Mouse (Mus musculus): ENCODE measurements at regions not wholly inside any gene's neighbourhood (a gene's known extent, or its start where the extent isn't known, plus 50 kb on each side); places are given as distances from the start of the nearest gene placed in this dataset.

DNA sequence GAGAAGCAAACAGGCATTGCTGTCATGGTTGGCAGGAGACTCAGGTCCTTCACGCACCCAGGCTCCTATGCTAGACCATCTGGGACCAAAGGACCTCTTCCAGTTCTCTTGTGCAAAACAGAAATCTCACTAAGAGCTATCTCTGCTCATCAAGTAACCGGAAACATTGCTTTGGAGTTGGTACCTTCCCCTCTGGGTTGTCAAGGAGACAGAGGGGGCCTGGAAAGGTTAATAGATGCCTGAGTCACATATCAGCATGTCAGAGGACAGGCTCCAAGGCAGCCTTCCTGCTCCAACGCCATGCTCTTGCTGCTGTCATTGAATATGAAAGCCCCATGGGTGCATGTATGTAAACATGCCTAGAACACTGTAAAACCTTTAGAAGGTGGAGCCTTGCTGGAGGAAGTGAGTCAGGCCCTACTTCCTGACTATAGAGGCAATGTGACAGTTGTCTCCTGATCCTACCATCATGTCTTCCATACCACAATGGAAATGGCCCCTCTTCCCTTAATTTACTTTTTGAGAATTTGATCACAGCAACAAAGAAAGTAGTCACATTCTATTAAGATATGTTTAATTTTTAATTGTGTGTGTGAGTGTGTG lies 103.8 kb downstream of the Hlx start:
- no peaks in the 10 kb centered on the region for H3K27me3 ChIP-seq (ENCODE audit: control insufficient read depth, insufficient read depth, low read length, poor library complexity, severe bottlenecking)
- peaks cover 3% of the 10 kb centered on the region for H3K4me1 ChIP-seq (ENCODE audit: control insufficient read depth, insufficient read depth, low read length)
- no peak overlapping the region for H3K4me3 ChIP-seq (ENCODE audit: low read depth, low read length)
- TF ChIP-seq EP300 (IDR thresholded peaks at IDR 0.05; ENCODE audit: insufficient read depth, low read depth, low read length): no peak
- no peak for TF ChIP-seq CTCF (IDR thresholded peaks at IDR 0.05; ENCODE audit: low read depth, low read length)
- no peak for TF ChIP-seq POLR2A (IDR thresholded peaks at IDR 0.05; ENCODE audit: insufficient read depth, low read length)
- H3K9ac ChIP-seq (ENCODE audit: low read depth, poor library complexity, severe bottlenecking): no peak overlapping the region
- H3K36me3 ChIP-seq (ENCODE audit: control insufficient read depth, insufficient read depth, low read length, poor library complexity, severe bottlenecking): no peaks in the 10 kb centered on the region
- H3K27ac ChIP-seq (ENCODE audit: insufficient read depth, low read length): no peak overlapping the region
- no peaks in the 10 kb centered on the region for H3K9me3 ChIP-seq (replicated peaks; ENCODE audit: control insufficient read depth, insufficient read depth, low read length, poor library complexity, severe bottlenecking)

- H3K27ac ChIP-seq (ENCODE audit: insufficient read depth, low read length): no peak overlapping the region
- H3K27me3 ChIP-seq (ENCODE audit: control insufficient read depth, insufficient read depth, low read length, poor library complexity, severe bottlenecking): no peaks in the 10 kb centered on the region
- no peaks in the 10 kb centered on the region for H3K36me3 ChIP-seq (ENCODE audit: control insufficient read depth, insufficient read depth, low read length, poor library complexity, severe bottlenecking)
- H3K4me3 ChIP-seq (ENCODE audit: low read depth, low read length): no peak overlapping the region
- no peaks in the 10 kb centered on the region for H3K9me3 ChIP-seq (replicated peaks; ENCODE audit: control insufficient read depth, insufficient read depth, low read length, poor library complexity, severe bottlenecking)
- H3K9ac ChIP-seq (ENCODE audit: low read depth, poor library complexity, severe bottlenecking): no peak overlapping the region
- TF ChIP-seq EP300 (IDR thresholded peaks at IDR 0.05; ENCODE audit: insufficient read depth, low read depth, low read length): no peak
- TF ChIP-seq CTCF (IDR thresholded peaks at IDR 0.05; ENCODE audit: low read depth, low read length): no peak
- no peak for TF ChIP-seq POLR2A (IDR thresholded peaks at IDR 0.05; ENCODE audit: insufficient read depth, low read length)
- no peaks in the 10 kb centered on the region for H3K4me1 ChIP-seq (ENCODE audit: control insufficient read depth, insufficient read depth, low read length)
Observed at GRCm38 (mm10) chr1:184622462-184622861, 110.0 kb downstream of the Hlx start.

DNA sequence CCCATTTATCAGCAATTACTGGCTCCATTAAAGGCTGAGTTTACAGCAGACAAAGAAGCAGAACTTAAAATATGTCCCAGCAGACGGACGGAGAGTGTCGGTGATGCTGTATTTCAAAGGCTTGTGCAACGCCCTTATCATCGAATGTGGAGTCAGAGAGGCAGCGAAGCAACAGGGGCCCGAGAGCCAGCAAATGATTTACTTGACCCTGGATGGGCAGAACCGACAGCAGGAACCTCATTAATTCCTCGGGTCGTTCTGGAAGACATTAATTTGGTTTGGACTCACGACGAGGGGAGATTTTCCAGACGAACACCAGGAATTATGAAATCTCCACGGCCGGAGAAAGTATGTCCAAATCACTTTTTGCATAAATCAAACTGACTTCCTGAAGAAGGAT lies 110.5 kb downstream of the Hlx start:
- Histone ChIP-seq H3K27me3 (ENCODE audit: control insufficient read depth, insufficient read depth, low read length, poor library complexity, severe bottlenecking) (no peaks in the 10 kb centered on the region), H3K27ac (ENCODE audit: insufficient read depth, low read length) (no peak overlapping the region), H3K9ac (ENCODE audit: low read depth, poor library complexity, severe bottlenecking) (no peak overlapping the region), H3K4me1 (ENCODE audit: control insufficient read depth, insufficient read depth, low read length) (no peaks in the 10 kb centered on the region), H3K36me3 (ENCODE audit: control insufficient read depth, insufficient read depth, low read length, poor library complexity, severe bottlenecking) (no peaks in the 10 kb centered on the region), H3K4me3 (ENCODE audit: low read depth, low read length) (no peak overlapping the region), H3K9me3 (replicated peaks; ENCODE audit: control insufficient read depth, insufficient read depth, low read length, poor library complexity, severe bottlenecking) (no peaks in the 10 kb centered on the region)
- TF ChIP-seq EP300 (IDR thresholded peaks at IDR 0.05; ENCODE audit: insufficient read depth, low read depth, low read length) (no peak), CTCF (IDR thresholded peaks at IDR 0.05; ENCODE audit: low read depth, low read length) (no peak), POLR2A (IDR thresholded peaks at IDR 0.05; ENCODE audit: insufficient read depth, low read length) (no peak)

- Histone ChIP-seq H3K36me3 (ENCODE audit: control insufficient read depth, insufficient read depth, low read length, poor library complexity, severe bottlenecking) (no peaks in the 10 kb centered on the region), H3K4me1 (ENCODE audit: control insufficient read depth, insufficient read depth, low read length) (no peaks in the 10 kb centered on the region), H3K27me3 (ENCODE audit: control insufficient read depth, insufficient read depth, low read length, poor library complexity, severe bottlenecking) (no peaks in the 10 kb centered on the region), H3K9ac (ENCODE audit: low read depth, poor library complexity, severe bottlenecking) (no peak overlapping the region), H3K27ac (ENCODE audit: insufficient read depth, low read length) (no peak overlapping the region), H3K9me3 (replicated peaks; ENCODE audit: control insufficient read depth, insufficient read depth, low read length, poor library complexity, severe bottlenecking) (no peaks in the 10 kb centered on the region), H3K4me3 (ENCODE audit: low read depth, low read length) (no peak overlapping the region)
- TF ChIP-seq EP300 (IDR thresholded peaks at IDR 0.05; ENCODE audit: insufficient read depth, low read depth, low read length): no peak
- no peak for TF ChIP-seq CTCF (IDR thresholded peaks at IDR 0.05; ENCODE audit: low read depth, low read length)
- no peak for TF ChIP-seq POLR2A (IDR thresholded peaks at IDR 0.05; ENCODE audit: insufficient read depth, low read length)
Observed at GRCm38 (mm10) chr1:184617853-184618454, 114.5 kb downstream of the Hlx start.

GRCm38 (mm10) chr1:184615991-184616390 lies 116.4 kb downstream of the Hlx start:
- Histone ChIP-seq H3K4me1 (ENCODE audit: control insufficient read depth, insufficient read depth, low read length) (no peaks in the 10 kb centered on the region), H3K36me3 (ENCODE audit: control insufficient read depth, insufficient read depth, low read length, poor library complexity, severe bottlenecking) (no peaks in the 10 kb centered on the region), H3K27me3 (ENCODE audit: control insufficient read depth, insufficient read depth, low read length, poor library complexity, severe bottlenecking) (no peaks in the 10 kb centered on the region), H3K27ac (ENCODE audit: insufficient read depth, low read length) (no peak overlapping the region), H3K9me3 (replicated peaks; ENCODE audit: control insufficient read depth, insufficient read depth, low read length, poor library complexity, severe bottlenecking) (no peaks in the 10 kb centered on the region), H3K9ac (ENCODE audit: low read depth, poor library complexity, severe bottlenecking) (no peak overlapping the region), H3K4me3 (ENCODE audit: low read depth, low read length) (no peak overlapping the region)
- no peak for TF ChIP-seq CTCF (IDR thresholded peaks at IDR 0.05; ENCODE audit: low read depth, low read length)
- TF ChIP-seq POLR2A (IDR thresholded peaks at IDR 0.05; ENCODE audit: insufficient read depth, low read length): no peak
- no peak for TF ChIP-seq EP300 (IDR thresholded peaks at IDR 0.05; ENCODE audit: insufficient read depth, low read depth, low read length)

- Histone ChIP-seq H3K27me3 (ENCODE audit: control insufficient read depth, insufficient read depth, low read length, poor library complexity, severe bottlenecking) (no peaks in the 10 kb centered on the region), H3K27ac (ENCODE audit: insufficient read depth, low read length) (no peak overlapping the region), H3K9ac (ENCODE audit: low read depth, poor library complexity, severe bottlenecking) (no peak overlapping the region), H3K4me3 (ENCODE audit: low read depth, low read length) (no peak overlapping the region), H3K4me1 (ENCODE audit: control insufficient read depth, insufficient read depth, low read length) (no peaks in the 10 kb centered on the region), H3K9me3 (replicated peaks; ENCODE audit: control insufficient read depth, insufficient read depth, low read length, poor library complexity, severe bottlenecking) (no peaks in the 10 kb centered on the region), H3K36me3 (ENCODE audit: control insufficient read depth, insufficient read depth, low read length, poor library complexity, severe bottlenecking) (no peaks in the 10 kb centered on the region)
- TF ChIP-seq CTCF (IDR thresholded peaks at IDR 0.05; ENCODE audit: low read depth, low read length) (no peak), POLR2A (IDR thresholded peaks at IDR 0.05; ENCODE audit: insufficient read depth, low read length) (no peak), EP300 (IDR thresholded peaks at IDR 0.05; ENCODE audit: insufficient read depth, low read depth, low read length) (no peak)
Observed at GRCm38 (mm10) chr1:184614699-184615415, 117.6 kb downstream of the Hlx start.

All from ES-Bruce4 (cell line).